Mouse (Mus musculus) liver, embryonic 14.5 days (tissue): ENCODE measurements around the gene 1700029F12Rik.

Source experiments
- CTCF ChIP-seq: IDR thresholded peaks from 2 replicates; pipeline ENCODE4 v1.5.1; 2016; ENCODE audit warnings: antibody characterized with exemption, low read depth, control low read depth
- EP300 ChIP-seq: IDR thresholded peaks from 2 replicates; pipeline ENCODE4 v1.6.1; 2016; ENCODE audit warnings: antibody characterized with exemption, low read depth

DNA sequence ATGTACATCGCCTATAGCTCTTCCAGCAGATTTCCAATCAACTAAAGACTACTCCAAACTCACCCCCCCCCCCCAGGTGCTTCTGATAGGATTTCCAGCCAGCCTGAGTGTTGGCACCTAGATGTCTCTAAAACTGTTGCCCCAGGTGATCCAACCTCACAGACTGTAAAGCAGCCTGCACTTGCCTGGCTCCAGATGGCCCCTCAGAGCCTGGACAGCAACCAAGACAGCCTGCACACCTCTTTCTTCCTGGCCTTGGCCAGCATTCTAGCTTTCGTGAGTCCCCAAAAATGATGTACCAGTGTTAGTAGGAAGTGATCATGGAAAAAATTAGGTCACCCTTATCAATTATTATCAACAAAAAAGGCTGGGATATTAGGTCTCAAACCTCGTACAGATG lies 16.5 kb downstream of the 1700029F12Rik start:
- TF ChIP-seq CTCF, result no peak
- TF ChIP-seq EP300, result no peak
